Mouse (Mus musculus): ENCODE data around the gene Lsm11. TPM values are rescaled to one million over a fixed set of nuclear protein-coding genes. Genes with fewer than 3 reads are reported as not detected.

Gene Lsm11
- total and polyA plus RNA-seq, 3 experiments, result 8.9 to 13.1 (median 11.0) TPM

DNA sequence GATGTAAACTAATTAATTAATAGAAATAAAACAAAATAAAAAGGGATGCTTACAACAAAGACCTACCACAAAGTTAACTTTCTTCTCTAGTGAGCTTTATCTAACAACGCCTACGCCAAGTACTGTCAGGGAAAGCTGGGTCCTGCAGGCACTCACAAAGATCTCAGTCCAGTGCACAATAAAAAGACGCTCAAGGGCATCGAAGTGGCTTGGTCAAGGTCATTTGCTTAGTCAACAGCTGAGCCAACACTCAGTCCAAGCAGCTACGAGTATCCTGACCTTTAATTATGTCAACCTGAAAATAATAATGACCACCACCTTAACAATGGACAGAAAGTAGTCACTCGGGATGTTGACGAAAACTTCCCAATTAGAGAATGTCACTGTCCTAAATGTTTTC lies 2.5 kb downstream of the Lsm11 start:
- no peak overlapping the region for H3K9ac ChIP-seq (ENCODE audit: insufficient read depth, low read depth)
- H3K36me3 ChIP-seq (replicated peaks in 1 of 2; ENCODE audit: control insufficient read depth in 1 of 2, insufficient read depth in 1 of 2, low read length in 1 of 2), result peaks cover 3 to 54% of the 10 kb centered on the region in 2 experiments
- TF ChIP-seq JUND (conservative IDR thresholded peaks at IDR 0.05; ENCODE audit: low read depth, low read length) (no peak), POLR2AphosphoS2 (IDR thresholded peaks at IDR 0.05; ENCODE audit: low read depth, low read length) (no peak), EP300 (IDR thresholded peaks at IDR 0.05; ENCODE audit: low read length) (no peak), MXI1 (IDR thresholded peaks at IDR 0.05; ENCODE audit: low read depth, low read length) (no peak), BHLHE40 (IDR thresholded peaks at IDR 0.05; ENCODE audit: low read depth, low read length) (no peak), CHD2 (IDR thresholded peaks at IDR 0.05; ENCODE audit: low read length) (no peak), NELFE (IDR thresholded peaks at IDR 0.05; ENCODE audit: low read depth, low read length) (no peak), USF2 (conservative IDR thresholded peaks at IDR 0.05; ENCODE audit: low read depth, low read length) (no peak), TCF12 (IDR thresholded peaks at IDR 0.05; ENCODE audit: low read depth, low read length) (no peak), ZKSCAN1 (IDR thresholded peaks at IDR 0.05; ENCODE audit: borderline replicate concordance, low read depth, low read length) (no peak), GABPA (IDR thresholded peaks at IDR 0.05; ENCODE audit: insufficient replicate concordance, low read depth, low read length) (no peak), SMC3 (IDR thresholded peaks at IDR 0.05; ENCODE audit: low read depth, low read length) (no peak), E2F4 (IDR thresholded peaks at IDR 0.05; ENCODE audit: insufficient replicate concordance, low read depth, low read length) (no peak), RAD21 (IDR thresholded peaks at IDR 0.05; ENCODE audit: low read depth, low read length) (no peak)
- no peaks in the 10 kb centered on the region for H3K79me2 ChIP-seq (replicated peaks; ENCODE audit: control insufficient read depth, extremely low read depth, insufficient read depth, poor library complexity, severe bottlenecking)
- H3K9me3 ChIP-seq (replicated peaks; ENCODE audit: low read length), result no peaks in the 10 kb centered on the region
- H3K4me2 ChIP-seq (ENCODE audit: insufficient read depth, low read depth, poor library complexity, severe bottlenecking), result no peak overlapping the region
- DNase-seq (ENCODE audit: extremely low read depth), result no peak
- in situ Hi-C loops (cut with MboI; ENCODE audit: low pct_ligation_motif_present, low pct_unique_long_range_greater_than_20kb, low sequenced_read_pairs), result no loop called here
- no peaks in the 10 kb centered on the region for H3K27me3 ChIP-seq (replicated peaks)
- peaks cover 0 to 24% of the 10 kb centered on the region in 2 experiments; a peak in 3 of 4 replicates for H3K4me1 ChIP-seq (ENCODE audit: control insufficient read depth in 1 of 2, insufficient read depth in 2 of 2)
- H3K4me3 ChIP-seq (replicated peaks in 1 of 3; ENCODE audit: low read depth in 2 of 3, low read length in 2 of 3, poor library complexity in 1 of 3), result no peak overlapping the region
- H3K27ac ChIP-seq (ENCODE audit: insufficient read depth, low read depth), result no peak overlapping the region
- dilution Hi-C loops (cut with MboI; ENCODE audit: extremely low pct_ligation_motif_present, extremely low pct_unique_long_range_greater_than_20kb, low sequenced_read_pairs), result no loop called here

DNA sequence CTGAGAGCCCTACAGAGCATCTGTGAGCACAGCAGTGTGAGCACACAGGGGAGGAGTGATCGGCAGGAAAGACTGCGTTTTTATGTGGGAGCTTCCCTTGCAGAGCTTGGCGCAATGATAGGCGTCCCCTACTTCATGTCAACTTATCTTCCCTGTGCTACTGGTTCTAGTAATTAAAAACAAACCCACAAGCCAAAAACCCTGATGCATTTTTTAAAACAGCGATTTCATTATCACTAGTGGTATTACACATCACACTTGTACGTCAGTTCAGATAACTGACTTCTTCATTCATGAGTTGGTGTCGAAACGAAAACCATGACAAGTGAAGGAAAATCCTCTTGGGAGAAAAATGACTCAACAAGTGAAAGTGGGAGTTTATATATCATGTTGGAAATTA lies 5.8 kb downstream of the Lsm11 start:
- DNase-seq (ENCODE audit: extremely low read depth), result no peak

DNA sequence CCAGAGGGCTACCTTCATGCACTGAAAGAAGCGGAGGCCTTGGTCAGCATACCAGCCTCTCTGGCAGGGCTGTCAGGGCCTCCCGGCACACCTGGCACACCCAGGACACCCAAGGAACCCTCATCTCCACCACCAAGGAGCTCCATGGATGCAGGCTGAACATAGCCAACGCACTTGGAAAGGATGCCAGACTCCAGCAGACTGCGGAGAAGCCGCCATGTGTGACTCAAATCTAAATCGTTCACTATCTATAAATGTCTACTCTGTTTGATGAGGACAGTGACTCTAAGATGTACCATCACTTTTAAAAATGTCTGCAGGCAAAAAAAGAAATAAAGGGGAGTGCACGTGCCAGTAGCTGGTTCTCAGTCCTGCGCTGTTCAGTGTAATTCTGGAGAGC lies 7.3 kb downstream of the Lsm11 start:
- Histone ChIP-seq H3K27ac (ENCODE audit: insufficient read depth, low read depth) (no peak overlapping the region), H3K36me3 (replicated peaks in 1 of 2; ENCODE audit: control insufficient read depth in 1 of 2, insufficient read depth in 1 of 2, low read length in 1 of 2) (peaks cover 32 to 88% of the 10 kb centered on the region in 2 experiments), H3K4me1 (ENCODE audit: control insufficient read depth in 1 of 2, insufficient read depth in 2 of 2) (peaks cover 0 to under 1% of the 10 kb centered on the region in 2 experiments; a peak in 1 of 4 replicates), H3K9me3 (replicated peaks; ENCODE audit: low read length) (no peaks in the 10 kb centered on the region), H3K4me2 (ENCODE audit: insufficient read depth, low read depth, poor library complexity, severe bottlenecking) (no peak overlapping the region), H3K79me2 (replicated peaks; ENCODE audit: control insufficient read depth, extremely low read depth, insufficient read depth, poor library complexity, severe bottlenecking) (no peaks in the 10 kb centered on the region), H3K9ac (ENCODE audit: insufficient read depth, low read depth) (no peak overlapping the region), H3K4me3 (replicated peaks in 1 of 3; ENCODE audit: low read depth in 2 of 3, low read length in 2 of 3, poor library complexity in 1 of 3) (no peak overlapping the region), H3K27me3 (replicated peaks) (no peaks in the 10 kb centered on the region)
- dilution Hi-C loops (cut with MboI; ENCODE audit: extremely low pct_ligation_motif_present, extremely low pct_unique_long_range_greater_than_20kb, low sequenced_read_pairs), result no loop called here
- TF ChIP-seq SMC3 (IDR thresholded peaks at IDR 0.05; ENCODE audit: low read depth, low read length) (no peak), PAX5 (IDR thresholded peaks at IDR 0.05; ENCODE audit: low read length) (no peak), POLR2AphosphoS2 (IDR thresholded peaks at IDR 0.05; ENCODE audit: low read depth, low read length) (no peak), MEF2A (IDR thresholded peaks at IDR 0.05; ENCODE audit: borderline replicate concordance, low read depth, low read length) (no peak), GABPA (IDR thresholded peaks at IDR 0.05; ENCODE audit: insufficient replicate concordance, low read depth, low read length) (no peak), USF1 (IDR thresholded peaks at IDR 0.05; ENCODE audit: low read depth, low read length) (no peak), POLR2A (IDR thresholded peaks at IDR 0.05; ENCODE audit: low read depth, low read length) (no peak)
- no peak for DNase-seq (ENCODE audit: extremely low read depth)
- in situ Hi-C loops (cut with MboI; ENCODE audit: low pct_ligation_motif_present, low pct_unique_long_range_greater_than_20kb, low sequenced_read_pairs), result no loop called here

More for the DNA sequence above, 5.8 kb downstream of the Lsm11 start:
- Histone ChIP-seq H3K27ac (ENCODE audit: insufficient read depth, low read depth) (no peak overlapping the region), H3K27me3 (replicated peaks) (no peaks in the 10 kb centered on the region), H3K9ac (ENCODE audit: insufficient read depth, low read depth) (no peak overlapping the region), H3K4me3 (replicated peaks in 1 of 3; ENCODE audit: low read depth in 2 of 3, low read length in 2 of 3, poor library complexity in 1 of 3) (no peak overlapping the region), H3K36me3 (replicated peaks in 1 of 2; ENCODE audit: control insufficient read depth in 1 of 2, insufficient read depth in 1 of 2, low read length in 1 of 2) (peaks cover 19 to 78% of the 10 kb centered on the region in 2 experiments), H3K4me1 (ENCODE audit: control insufficient read depth in 1 of 2, insufficient read depth in 2 of 2) (peaks cover 0 to 15% of the 10 kb centered on the region in 2 experiments; a peak in 3 of 4 replicates), H3K79me2 (replicated peaks; ENCODE audit: control insufficient read depth, extremely low read depth, insufficient read depth, poor library complexity, severe bottlenecking) (no peaks in the 10 kb centered on the region), H3K4me2 (ENCODE audit: insufficient read depth, low read depth, poor library complexity, severe bottlenecking) (no peak overlapping the region), H3K9me3 (replicated peaks; ENCODE audit: low read length) (no peaks in the 10 kb centered on the region)
- dilution Hi-C loops (cut with MboI; ENCODE audit: extremely low pct_ligation_motif_present, extremely low pct_unique_long_range_greater_than_20kb, low sequenced_read_pairs), result no loop called here
- no peak for TF ChIP-seq UBTF (IDR thresholded peaks at IDR 0.05; ENCODE audit: low read depth, low read length)
- TF ChIP-seq POLR2AphosphoS2 (IDR thresholded peaks at IDR 0.05; ENCODE audit: low read depth, low read length), result no peak
- in situ Hi-C loops (cut with MboI; ENCODE audit: low pct_ligation_motif_present, low pct_unique_long_range_greater_than_20kb, low sequenced_read_pairs), result no loop called here

Measured in CH12.LX (cell line).